8 mouse cellular contexts compared by ENCODE assay signal in the genomic region with DNA sequence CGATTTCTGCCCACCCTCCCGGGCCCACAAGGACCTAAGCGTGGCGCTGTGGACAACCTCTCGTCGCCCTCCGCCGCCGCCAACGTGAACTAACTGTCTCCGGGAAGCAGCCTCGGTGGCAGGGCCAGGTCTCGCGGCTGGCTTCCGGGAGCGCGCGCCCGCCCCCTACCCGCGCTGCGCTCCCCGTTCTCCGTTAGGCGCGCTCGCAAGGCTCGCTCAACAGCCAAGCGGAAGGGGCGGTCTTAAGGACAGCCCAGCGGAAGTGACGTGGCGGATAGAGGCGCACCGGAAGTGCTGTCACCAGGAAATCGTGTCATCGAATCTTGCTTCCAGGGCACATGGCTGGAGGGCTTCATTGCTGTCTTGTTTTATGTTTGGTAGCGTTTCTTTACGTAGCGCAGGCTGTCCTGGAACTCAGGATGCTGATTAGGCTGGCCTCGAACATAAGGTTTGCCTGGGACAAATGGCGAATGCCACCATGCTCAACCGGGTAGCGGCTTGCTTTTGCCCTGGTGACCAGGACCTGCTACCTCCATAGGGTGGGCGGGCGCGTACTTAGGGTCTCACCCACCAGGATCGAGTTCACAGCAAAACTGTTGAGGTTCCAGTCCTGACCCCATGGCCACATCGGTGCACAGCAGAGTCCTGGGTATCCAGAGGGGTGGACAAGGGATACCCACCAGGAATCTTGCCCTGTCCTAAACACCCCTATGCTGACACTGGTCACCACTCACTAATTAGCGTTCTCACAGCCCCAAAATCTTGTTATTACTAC. TPM values are rescaled to one million over a fixed set of nuclear protein-coding genes. Genes with fewer than 3 reads are reported as not detected.
DNase-seq lines count a peak whose midpoint lies in the region; ATAC-seq lines count a peak whose summit lies in the region.

A gene (minus strand): TSS at position 269 of the 775 bp plus-strand sequence.

- peak; percentile 90 for ATAC-seq in heart, embryonic 14.5 days (ENCODE audit: insufficient number of reproducible peaks, insufficient read depth, low FRiP score, low read depth)
- peak; percentile 84 for ATAC-seq in liver, embryonic 13.5 days (ENCODE audit: low read depth)
- peak; percentile 96 for ATAC-seq in stomach, embryonic 16.5 days (ENCODE audit: insufficient read depth, low FRiP score)

- WGBS in heart, embryonic 14.5 days, result 5% methylated on average over 49 of the region's 50 CpGs
- 4% methylated on average over 49 of the region's 50 CpGs for WGBS in liver, embryonic 13.5 days (ENCODE audit: insufficient replicate concordance)
- 5% methylated on average over 50 of the region's 50 CpGs for WGBS in stomach, embryonic 16.5 days

- H3K27me3 ChIP-seq in heart, embryonic 14.5 days (ENCODE audit: control insufficient read depth, insufficient read depth, low read length), result no peaks in the 10 kb centered on the region
- no peaks in the 10 kb centered on the region for H3K27me3 ChIP-seq in liver, embryonic 13.5 days
- no peaks in the 10 kb centered on the region for H3K27me3 ChIP-seq in stomach, embryonic 16.5 days (ENCODE audit: control insufficient read depth, insufficient read depth, low read length)

- H3K27ac ChIP-seq in heart, embryonic 14.5 days (replicated peaks in 1 of 2; ENCODE audit: control insufficient read depth in 1 of 2, insufficient read depth in 1 of 2, low read depth in 2 of 2, low read length in 2 of 2), result peak within 1 kb of the TSS; percentile 84 to 90
- peak within 1 kb of the TSS; percentile 86 for H3K27ac ChIP-seq in liver, embryonic 13.5 days
- H3K27ac ChIP-seq in stomach, embryonic 16.5 days (ENCODE audit: low read length), result peak within 1 kb of the TSS; percentile 85

- peaks cover 55% of the 10 kb centered on the region for H3K36me3 ChIP-seq in heart, embryonic 14.5 days (ENCODE audit: control insufficient read depth, insufficient read depth, low read length)
- H3K36me3 ChIP-seq in liver, embryonic 13.5 days, result peaks cover 79% of the 10 kb centered on the region
- 0 out of 2 replicates have a peak, but pooled peaks cover 7% of the 10 kb centered on the region for H3K36me3 ChIP-seq in stomach, embryonic 16.5 days (ENCODE audit: control insufficient read depth, insufficient read depth, low read length)

- peak within 1 kb of the TSS; percentile 61 to 62 for H3K4me3 ChIP-seq in heart, embryonic 14.5 days (ENCODE audit: control insufficient read depth in 1 of 2, insufficient read depth in 1 of 2, low read depth in 1 of 2, low read length in 2 of 2)
- H3K4me3 ChIP-seq in liver, embryonic 13.5 days (replicated peaks), result peak within 1 kb of the TSS; percentile 72
- peak within 1 kb of the TSS; percentile 67 for H3K4me3 ChIP-seq in stomach, embryonic 16.5 days (replicated peaks; ENCODE audit: low read length)

- peaks cover 3 to 11% of the 10 kb centered on the region in 2 experiments for H3K4me1 ChIP-seq in heart, embryonic 14.5 days (ENCODE audit: control insufficient read depth in 2 of 2, insufficient read depth in 2 of 2, low read length in 2 of 2)
- peaks cover 49% of the 10 kb centered on the region for H3K4me1 ChIP-seq in liver, embryonic 13.5 days (replicated peaks)
- peaks cover 23% of the 10 kb centered on the region for H3K4me1 ChIP-seq in stomach, embryonic 16.5 days (ENCODE audit: control insufficient read depth, insufficient read depth, low read length)

- peak within 1 kb of the TSS; percentile 84 for H3K4me2 ChIP-seq in heart, embryonic 14.5 days (ENCODE audit: low read length)
- peak within 1 kb of the TSS; percentile 82 for H3K4me2 ChIP-seq in liver, embryonic 13.5 days
- H3K4me2 ChIP-seq in stomach, embryonic 16.5 days (ENCODE audit: low read depth, low read length), result peak within 1 kb of the TSS; percentile 82

- peak within 1 kb of the TSS; percentile 81 for H3K9ac ChIP-seq in heart, embryonic 14.5 days (ENCODE audit: low read length)
- peak within 1 kb of the TSS; percentile 81 for H3K9ac ChIP-seq in liver, embryonic 13.5 days
- H3K9ac ChIP-seq in stomach, embryonic 16.5 days (ENCODE audit: low read length), result peak within 1 kb of the TSS; percentile 86

- peak; percentile 98 for DNase-seq in CD4-positive helper T cell, adult 2 months (ENCODE audit: low read depth, low spot score)
- DNase-seq in c-Kit-negative CD71-positive TER-119-positive erythroid progenitor cells, embryonic 14.5 days (ENCODE audit: low read depth, low spot score), result peak; percentile 87
- DNase-seq in fibroblast of lung, adult 2 months (ENCODE audit: low read depth), result peak; percentile 83
- DNase-seq in kidney, postnatal 14 days, result peak; percentile 96
- DNase-seq in liver, embryonic 13.5 days, result peak; percentile 92
- DNase-seq in neural tube, embryonic 10.5 days (ENCODE audit: extremely low spot score, low spot score), result peak; percentile 96

- no peaks in the 10 kb centered on the region for H3K9me3 ChIP-seq in heart, embryonic 14.5 days (ENCODE audit: control insufficient read depth, low read length)
- H3K9me3 ChIP-seq in liver, embryonic 13.5 days (replicated peaks), result no peaks in the 10 kb centered on the region
- no peaks in the 10 kb centered on the region for H3K9me3 ChIP-seq in stomach, embryonic 16.5 days (replicated peaks; ENCODE audit: control insufficient read depth, low read length)

RNA-seq across cellular contexts. Expression of the gene that starts here (rescaled TPM):
- 39.4 and 46.7 TPM in 2 replicates for polyA plus RNA-seq in heart, embryonic 14.5 days (2014; fragmentation: Nextera tagmentation; extraction: Ambion mirVana)
- polyA plus RNA-seq in liver, embryonic 13.5 days (2015; fragmentation: Nextera tagmentation; extraction: Ambion mirVana), result 17.5 and 21.7 TPM in 2 replicates
- polyA plus RNA-seq in stomach, embryonic 16.5 days (2015; fragmentation: Nextera tagmentation; extraction: Ambion mirVana), result 38.2 and 40.6 TPM in 2 replicates

Comparison
In these comparisons a context has a peak if more than half of its experiments do, and no peak if none do; other contexts are left out.
1. Peak in every context shown above with its lines: DNase-seq, ATAC-seq, H3K4me3 ChIP-seq and H3K27ac ChIP-seq.